Mouse (Mus musculus): ENCODE data around the gene Pgpep1l. TPM values are rescaled to one million over a fixed set of nuclear protein-coding genes. Genes with fewer than 3 reads are reported as not detected.

Gene Pgpep1l
- polyA plus RNA-seq, 1 experiment from 2014 or later: not detected

DNA sequence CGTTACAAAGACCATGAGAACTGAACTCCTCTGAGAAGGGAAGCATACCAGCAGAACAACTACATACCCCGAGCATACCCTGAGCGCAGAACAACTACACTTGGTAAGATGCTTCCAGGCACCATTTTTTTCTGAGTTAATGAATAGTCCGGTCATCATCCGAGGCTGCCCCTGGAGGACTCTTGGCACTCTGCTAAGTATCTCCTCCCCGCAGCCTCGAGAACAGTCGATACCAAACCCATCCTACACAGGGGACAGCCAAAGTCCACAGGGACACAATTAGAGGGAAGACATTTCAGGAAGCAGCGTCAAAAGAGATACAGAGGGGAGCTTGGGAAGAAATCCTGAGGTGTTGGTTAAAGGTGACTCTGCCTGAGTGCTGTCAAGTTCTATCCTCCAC lies 22.8 kb downstream of the Pgpep1l start:
- ATAC-seq: no peak
- H3K27ac ChIP-seq (ENCODE audit: low read depth, low read length): no peak overlapping the region

DNA sequence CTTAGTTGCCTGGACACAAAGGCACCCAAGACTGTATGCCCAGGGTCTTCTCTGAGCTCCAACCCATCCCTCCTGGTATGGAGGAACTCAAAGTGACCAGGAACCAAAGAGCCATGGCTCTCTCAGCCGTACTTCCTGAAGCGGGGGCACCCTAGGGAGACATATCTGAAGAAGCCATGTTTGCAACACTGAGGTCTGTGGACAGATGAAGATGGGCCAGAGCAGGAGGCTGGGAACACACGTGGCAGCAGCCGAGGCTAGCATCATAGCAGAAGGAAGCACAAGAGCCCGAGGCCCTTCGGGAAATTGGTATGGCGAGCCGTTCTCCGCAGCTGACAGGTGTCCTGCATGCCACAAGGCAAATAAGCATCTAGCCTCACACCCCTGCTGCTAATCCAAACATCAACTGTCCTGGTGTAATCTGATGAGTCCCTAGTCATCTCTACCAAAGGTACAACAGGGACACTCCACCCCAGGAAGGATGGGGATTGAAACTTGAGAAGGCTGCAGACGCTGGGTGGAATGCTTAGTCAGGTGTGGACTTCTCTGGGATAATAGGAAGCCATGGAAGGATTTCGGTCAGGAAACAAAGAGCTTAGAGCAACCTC lies 24.7 kb downstream of the Pgpep1l start:
- Histone ChIP-seq H3K4me1 (replicated peaks; ENCODE audit: control insufficient read depth, insufficient read depth, low read length) (no peaks in the 10 kb centered on the region), H3K27me3 (replicated peaks; ENCODE audit: control insufficient read depth, insufficient read depth, low read length) (no peaks in the 10 kb centered on the region), H3K27ac (ENCODE audit: low read depth, low read length) (no peak overlapping the region), H3K9ac (ENCODE audit: low read depth, low read length) (no peak overlapping the region), H3K4me2 (replicated peaks; ENCODE audit: low read depth) (no peak overlapping the region), H3K4me3 (ENCODE audit: low read depth, low read length) (no peak overlapping the region), H3K36me3 (ENCODE audit: control insufficient read depth, insufficient read depth) (no peaks in the 10 kb centered on the region), H3K9me3 (ENCODE audit: control insufficient read depth) (no peaks in the 10 kb centered on the region)
- TF ChIP-seq CTCF (IDR thresholded peaks at IDR 0.05; ENCODE audit: low read depth): no peak
- no peak for ATAC-seq
- WGBS: 54% methylated on average over 11 of the region's 11 CpGs

More for the DNA sequence above, 22.8 kb downstream of the Pgpep1l start:
- 69% methylated on average over 9 of the region's 9 CpGs for WGBS
- Histone ChIP-seq H3K9me3 (ENCODE audit: control insufficient read depth) (no peaks in the 10 kb centered on the region), H3K9ac (ENCODE audit: low read depth, low read length) (no peak overlapping the region), H3K4me1 (replicated peaks; ENCODE audit: control insufficient read depth, insufficient read depth, low read length) (no peaks in the 10 kb centered on the region), H3K4me3 (ENCODE audit: low read depth, low read length) (no peak overlapping the region), H3K36me3 (ENCODE audit: control insufficient read depth, insufficient read depth) (no peaks in the 10 kb centered on the region), H3K27me3 (replicated peaks; ENCODE audit: control insufficient read depth, insufficient read depth, low read length) (no peaks in the 10 kb centered on the region), H3K4me2 (replicated peaks; ENCODE audit: low read depth) (no peak overlapping the region)
- TF ChIP-seq CTCF (IDR thresholded peaks at IDR 0.05; ENCODE audit: low read depth): no peak

DNA sequence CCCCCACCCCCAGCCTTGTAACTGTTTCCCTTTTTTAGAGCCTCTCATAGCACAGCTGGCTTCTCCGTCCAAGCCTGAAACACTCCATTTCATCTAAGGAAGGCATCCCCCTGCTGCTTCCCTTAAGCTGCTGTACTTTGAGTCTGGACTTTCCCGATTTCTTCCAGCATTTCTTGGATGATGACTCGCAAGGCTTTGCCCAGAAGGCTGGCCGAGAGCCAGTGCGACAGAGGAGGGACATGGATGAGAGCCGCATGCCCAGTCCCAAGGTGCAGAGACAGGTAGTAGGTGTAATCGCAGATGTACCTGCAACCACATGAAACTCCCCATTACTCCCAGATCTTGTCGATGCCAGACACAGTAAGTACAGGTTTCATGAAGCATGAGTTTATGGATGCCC lies 27.2 kb downstream of the Pgpep1l start:
- H3K27ac ChIP-seq (ENCODE audit: low read depth, low read length): no peak overlapping the region
- TF ChIP-seq CTCF (IDR thresholded peaks at IDR 0.05; ENCODE audit: low read depth): no peak
- H3K27me3 ChIP-seq (replicated peaks; ENCODE audit: control insufficient read depth, insufficient read depth, low read length): no peaks in the 10 kb centered on the region
- no peak overlapping the region for H3K4me2 ChIP-seq (replicated peaks; ENCODE audit: low read depth)
- no peaks in the 10 kb centered on the region for H3K4me1 ChIP-seq (replicated peaks; ENCODE audit: control insufficient read depth, insufficient read depth, low read length)
- no peak for ATAC-seq
- 79% methylated on average over 8 of the region's 8 CpGs for WGBS
- H3K36me3 ChIP-seq (ENCODE audit: control insufficient read depth, insufficient read depth): no peaks in the 10 kb centered on the region; the same call in 1 of the 2 replicates
- H3K9ac ChIP-seq (ENCODE audit: low read depth, low read length): no peak overlapping the region
- H3K4me3 ChIP-seq (ENCODE audit: low read depth, low read length): no peak overlapping the region
- H3K9me3 ChIP-seq (ENCODE audit: control insufficient read depth): no peaks in the 10 kb centered on the region

DNA sequence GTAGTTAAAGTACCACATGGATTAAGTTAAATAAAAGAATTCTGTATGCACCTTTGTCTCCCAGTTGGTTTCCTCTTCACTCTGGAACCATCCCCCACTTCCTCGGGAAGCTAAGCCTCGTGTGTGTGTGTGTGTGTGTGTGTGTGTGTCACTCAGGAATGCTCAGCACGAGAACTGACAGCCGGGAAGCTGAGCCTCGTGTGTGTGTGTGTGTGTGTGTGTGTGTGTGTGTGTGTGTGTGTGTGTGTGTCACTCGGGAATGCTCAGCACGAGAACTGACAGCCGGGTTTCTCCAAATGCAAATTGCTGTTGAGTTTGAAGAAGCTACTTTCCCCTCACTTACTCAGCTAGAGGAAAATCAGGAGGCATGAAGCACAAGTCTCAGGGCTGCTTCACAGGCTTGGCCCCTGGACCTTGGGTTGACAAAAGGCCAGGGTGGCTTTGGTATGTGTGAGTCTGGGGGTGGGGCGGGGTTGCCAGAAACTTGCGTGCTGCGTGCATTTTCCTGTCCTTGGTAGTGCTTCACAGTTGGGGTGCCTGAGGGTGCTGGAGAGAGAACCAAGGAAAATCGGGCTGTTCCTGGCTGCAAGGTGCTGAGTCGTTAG lies 30.3 kb downstream of the Pgpep1l start:
- Histone ChIP-seq H3K27me3 (replicated peaks; ENCODE audit: control insufficient read depth, insufficient read depth, low read length) (no peaks in the 10 kb centered on the region), H3K27ac (ENCODE audit: low read depth, low read length) (no peak overlapping the region), H3K4me2 (replicated peaks; ENCODE audit: low read depth) (no peak overlapping the region), H3K36me3 (ENCODE audit: control insufficient read depth, insufficient read depth) (peaks cover 4% of the 10 kb centered on the region; the same call in 1 of the 2 replicates), H3K9me3 (ENCODE audit: control insufficient read depth) (no peaks in the 10 kb centered on the region), H3K4me3 (ENCODE audit: low read depth, low read length) (no peak overlapping the region), H3K9ac (ENCODE audit: low read depth, low read length) (no peak overlapping the region), H3K4me1 (replicated peaks; ENCODE audit: control insufficient read depth, insufficient read depth, low read length) (no peaks in the 10 kb centered on the region)
- no peak for ATAC-seq
- WGBS: 25% methylated on average over 13 of the region's 13 CpGs
- no peak for TF ChIP-seq CTCF (IDR thresholded peaks at IDR 0.05; ENCODE audit: low read depth)

DNA sequence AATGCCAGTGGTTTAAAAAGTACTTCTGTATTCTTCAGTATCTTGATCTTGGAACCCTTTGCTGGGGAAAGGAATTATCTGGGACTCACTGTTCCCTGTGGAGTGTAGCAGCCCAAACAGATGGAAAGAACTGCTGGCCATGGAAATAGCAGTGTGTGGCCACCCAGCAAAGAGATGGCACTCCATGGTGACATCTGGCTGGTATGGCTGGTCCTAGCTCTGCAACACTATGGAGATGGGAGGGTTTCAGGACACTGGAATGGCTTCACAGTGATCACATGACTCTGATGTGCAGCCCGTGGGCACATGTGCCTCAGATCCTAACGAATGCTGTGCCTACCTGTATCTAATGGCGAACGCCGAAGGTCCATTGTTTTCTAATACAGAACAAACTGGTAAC lies 31.5 kb downstream of the Pgpep1l start:
- Histone ChIP-seq H3K4me3 (ENCODE audit: low read depth, low read length) (no peak overlapping the region), H3K27ac (ENCODE audit: low read depth, low read length) (no peak overlapping the region), H3K4me1 (replicated peaks; ENCODE audit: control insufficient read depth, insufficient read depth, low read length) (no peaks in the 10 kb centered on the region), H3K4me2 (replicated peaks; ENCODE audit: low read depth) (no peak overlapping the region), H3K36me3 (ENCODE audit: control insufficient read depth, insufficient read depth) (peaks cover 4% of the 10 kb centered on the region; the same call in 1 of the 2 replicates), H3K27me3 (replicated peaks; ENCODE audit: control insufficient read depth, insufficient read depth, low read length) (no peaks in the 10 kb centered on the region), H3K9me3 (ENCODE audit: control insufficient read depth) (no peaks in the 10 kb centered on the region), H3K9ac (ENCODE audit: low read depth, low read length) (no peak overlapping the region)
- TF ChIP-seq CTCF (IDR thresholded peaks at IDR 0.05; ENCODE audit: low read depth): no peak
- WGBS: 93% methylated on average over 5 of the region's 5 CpGs
- no peak for ATAC-seq

DNA sequence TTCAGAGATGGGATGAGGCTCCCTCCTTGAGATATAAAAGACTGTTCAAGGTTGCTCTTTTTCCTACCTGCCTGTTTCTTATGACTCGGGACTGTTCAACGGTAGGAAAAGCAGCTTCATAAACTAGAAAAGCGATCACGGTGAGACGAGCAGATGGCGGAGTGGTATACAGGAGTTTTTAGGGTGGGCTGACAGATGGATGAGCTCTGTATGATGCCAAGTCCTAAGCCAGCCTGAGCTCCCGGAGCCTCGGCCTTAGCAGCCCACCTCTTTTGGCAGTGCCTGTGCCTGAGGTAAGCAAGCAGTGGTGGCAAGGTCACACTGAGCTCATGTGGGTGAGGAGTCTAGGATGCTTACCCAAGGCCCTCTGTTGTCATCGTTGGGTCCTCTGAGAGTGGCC lies 33.2 kb downstream of the Pgpep1l start:
- Histone ChIP-seq H3K27me3 (replicated peaks; ENCODE audit: control insufficient read depth, insufficient read depth, low read length) (no peaks in the 10 kb centered on the region), H3K4me3 (ENCODE audit: low read depth, low read length) (no peak overlapping the region), H3K4me2 (replicated peaks; ENCODE audit: low read depth) (no peak overlapping the region), H3K27ac (ENCODE audit: low read depth, low read length) (no peak overlapping the region), H3K4me1 (replicated peaks; ENCODE audit: control insufficient read depth, insufficient read depth, low read length) (no peaks in the 10 kb centered on the region), H3K9me3 (ENCODE audit: control insufficient read depth) (no peaks in the 10 kb centered on the region), H3K9ac (ENCODE audit: low read depth, low read length) (no peak overlapping the region), H3K36me3 (ENCODE audit: control insufficient read depth, insufficient read depth) (peaks cover 17% of the 10 kb centered on the region; the same call in 1 of the 2 replicates)
- no peak for ATAC-seq
- TF ChIP-seq CTCF (IDR thresholded peaks at IDR 0.05; ENCODE audit: low read depth): no peak
- 89% methylated on average over 9 of the region's 9 CpGs for WGBS

Data from intestine, postnatal 0 days (tissue).